Mouse (Mus musculus): ENCODE measurements around the gene Pdlim1.
"Not testable (repeated sequence)": the region's sequence is repeated elsewhere in the genome, so short reads cannot be mapped to it uniquely, and the experiment has no call there.

Pdlim1 gene

DNA sequence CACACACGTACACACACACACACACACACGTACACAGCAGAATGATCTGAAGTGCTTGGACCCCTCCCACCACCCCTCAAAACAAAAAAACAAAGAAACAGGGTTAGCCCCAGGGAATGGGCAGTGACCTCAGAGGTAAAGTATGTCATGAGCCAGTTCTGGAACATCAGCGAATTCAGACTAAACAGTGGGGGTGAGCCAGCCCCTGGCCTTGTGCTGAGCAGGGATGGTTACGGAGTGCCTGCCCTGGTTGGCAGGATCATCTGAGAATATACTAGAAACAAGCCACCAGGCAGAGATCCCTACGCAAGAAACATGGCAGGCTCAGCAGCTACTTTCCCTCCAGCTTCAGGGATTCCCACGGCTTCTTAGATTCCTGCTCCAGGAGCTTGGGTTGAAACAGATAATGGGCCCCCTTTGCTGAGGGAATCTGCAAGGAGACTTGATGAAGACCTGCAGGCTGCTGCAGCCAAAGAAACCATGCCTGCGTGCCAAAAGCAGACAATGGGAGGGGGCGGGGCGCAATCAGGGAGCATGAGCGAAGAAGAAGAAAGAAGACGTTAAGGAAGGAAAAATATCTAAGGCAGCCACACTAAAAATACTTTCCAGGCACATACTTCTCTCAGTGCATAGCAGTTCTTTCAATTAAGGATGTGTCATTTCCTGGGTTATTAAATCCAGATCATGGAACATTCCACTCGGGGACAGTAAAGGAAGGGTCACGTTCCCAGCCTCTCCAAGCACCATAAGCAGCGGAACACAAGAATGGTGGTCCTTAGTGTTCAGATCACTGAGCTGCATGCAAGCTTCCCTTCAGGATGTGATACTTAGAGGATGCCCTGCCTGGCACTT is 30.6 kb downstream of the Pdlim1 start:
- in situ Hi-C loops (cut with MseI, MboI), result no loop called here

DNA sequence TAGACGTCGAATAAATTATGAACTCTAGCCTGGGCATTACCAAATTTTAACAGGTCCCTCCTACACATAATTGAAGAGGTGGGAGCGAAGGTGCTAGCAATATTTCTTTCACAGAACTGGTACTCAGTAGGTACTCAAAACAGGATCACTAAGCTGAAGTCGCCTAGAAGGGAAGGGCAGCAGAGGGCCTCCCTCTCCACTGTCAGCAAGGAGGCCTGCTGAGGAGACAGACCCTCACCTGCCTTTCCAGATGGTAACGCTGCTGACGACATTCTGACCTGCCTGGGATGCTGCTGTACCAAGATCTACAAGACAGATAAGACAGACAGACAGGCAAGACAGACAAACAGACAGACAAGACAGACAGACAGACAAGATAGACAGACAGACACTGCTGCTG is 31.3 kb downstream of the Pdlim1 start:
- in situ Hi-C loops (cut with MseI, MboI), result no loop called here

DNA sequence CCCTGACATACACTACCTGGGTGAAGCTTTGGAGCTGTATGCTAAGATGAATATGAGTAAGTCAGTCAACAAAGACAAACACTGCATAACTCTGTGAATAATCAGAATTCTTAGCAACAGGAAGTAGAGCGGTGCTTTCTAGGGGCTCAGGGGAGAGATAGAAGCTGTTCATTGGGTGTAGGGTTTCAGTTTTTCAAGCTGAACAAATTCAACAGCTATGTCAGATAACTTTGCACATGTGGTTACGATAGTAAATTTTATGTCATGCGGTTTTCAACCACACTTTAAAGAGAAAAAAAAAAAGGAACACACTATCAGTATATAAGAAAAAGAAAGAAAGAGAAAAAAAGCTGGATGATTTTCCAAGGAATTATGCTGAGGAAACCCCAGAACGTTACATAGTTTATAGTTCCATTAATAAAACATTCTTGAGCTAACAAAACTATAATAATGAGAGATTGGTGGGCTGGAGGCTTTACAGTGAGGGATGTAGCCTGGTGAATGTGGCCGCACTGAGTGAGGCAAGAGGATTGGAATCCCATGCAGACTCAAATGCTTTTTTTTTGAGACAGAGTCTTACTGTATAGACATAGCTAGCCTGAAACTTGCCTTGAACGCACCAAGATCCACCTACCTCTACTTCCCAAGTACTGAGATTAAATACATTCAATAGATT is 33.3 kb downstream of the Pdlim1 start:
- in situ Hi-C loops (cut with MseI, MboI), result no loop called here

DNA sequence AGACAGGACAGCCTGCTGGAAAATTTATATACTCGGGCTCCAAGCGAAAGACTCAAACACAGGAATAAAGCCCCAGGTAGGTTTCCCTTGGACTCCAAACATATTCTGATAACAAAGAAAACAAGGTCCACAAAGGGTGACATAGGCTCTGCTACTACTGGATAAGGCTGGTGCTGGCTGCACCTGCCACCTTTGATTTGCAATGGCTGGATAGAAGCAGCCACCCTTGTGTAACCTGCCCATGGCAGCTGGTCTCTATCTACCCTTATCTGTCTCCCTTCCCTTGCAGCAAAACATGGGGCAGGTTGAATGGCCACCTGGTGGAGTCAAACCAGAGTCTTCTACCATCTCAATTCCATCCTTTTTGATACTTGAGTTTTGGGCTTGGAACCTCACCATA is 39.1 kb downstream of the Pdlim1 start:
- in situ Hi-C loops (cut with MseI, MboI), result no loop called here

DNA sequence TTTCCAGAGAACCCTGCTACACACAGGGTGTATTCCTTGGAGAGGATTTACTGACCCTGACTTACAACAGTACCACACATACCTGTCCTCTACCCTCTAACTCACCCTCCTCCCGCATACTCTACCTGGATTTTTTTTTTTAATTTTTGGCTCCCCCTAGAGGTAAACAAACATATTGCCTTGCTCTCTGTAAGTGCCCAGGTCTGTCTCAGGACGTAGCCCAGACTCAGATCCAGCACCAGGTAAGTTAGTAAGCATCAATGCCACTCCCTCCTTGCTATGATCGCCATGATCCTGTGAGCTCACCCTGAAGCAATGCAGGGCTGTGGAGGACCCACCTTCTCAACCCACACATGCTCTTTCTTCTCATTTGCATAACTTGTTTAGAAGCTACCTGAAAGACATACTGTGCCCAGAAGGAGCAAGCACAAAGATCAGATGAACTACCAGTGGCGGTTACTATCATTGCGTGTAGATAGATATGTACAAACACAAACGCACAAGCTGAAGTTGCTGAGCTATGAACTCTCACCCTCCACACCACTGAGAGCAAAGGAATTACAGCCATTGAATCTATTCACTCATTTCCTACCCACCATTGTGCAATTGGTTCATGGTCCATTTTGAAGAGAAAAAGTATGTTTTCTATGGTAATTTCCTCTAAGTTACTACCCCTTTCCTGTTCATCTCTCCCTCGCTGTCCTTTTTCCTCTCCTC is 39.7 kb downstream of the Pdlim1 start:
- in situ Hi-C loops (cut with MseI, MboI), result no loop called here

DNA sequence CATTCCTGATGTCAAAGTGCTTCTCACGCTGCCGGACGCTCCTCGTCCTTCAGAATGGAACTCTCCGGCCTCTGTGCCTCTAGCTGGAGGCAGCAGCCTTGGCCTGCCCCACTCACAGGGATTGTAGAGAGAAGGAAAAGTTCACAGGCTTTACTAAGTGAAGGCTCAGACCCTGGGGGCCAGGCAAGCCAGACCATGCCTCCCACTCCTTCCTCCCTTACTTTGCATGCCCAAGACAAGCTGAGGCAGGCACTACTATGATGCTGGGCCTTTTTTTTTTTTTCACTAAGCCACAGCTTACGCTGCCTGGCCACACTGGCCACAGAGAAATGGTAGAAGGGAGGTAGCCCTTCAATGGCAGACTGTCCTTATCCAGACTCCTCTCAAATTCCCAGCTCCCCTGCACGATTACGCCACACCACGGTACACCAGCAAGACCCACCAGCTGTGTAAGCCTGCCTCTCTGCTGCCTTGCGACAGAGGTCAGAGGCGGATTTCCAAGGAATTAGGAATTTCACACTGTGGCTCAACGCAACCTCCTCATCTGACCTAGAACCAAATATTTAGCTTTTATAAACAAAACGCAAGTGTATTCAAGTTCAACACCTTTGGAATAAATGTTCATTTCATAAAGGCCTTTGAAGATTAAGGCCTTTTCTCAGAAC is 40.4 kb downstream of the Pdlim1 start:
- in situ Hi-C loops (cut with MseI, MboI), result no loop called here

DNA sequence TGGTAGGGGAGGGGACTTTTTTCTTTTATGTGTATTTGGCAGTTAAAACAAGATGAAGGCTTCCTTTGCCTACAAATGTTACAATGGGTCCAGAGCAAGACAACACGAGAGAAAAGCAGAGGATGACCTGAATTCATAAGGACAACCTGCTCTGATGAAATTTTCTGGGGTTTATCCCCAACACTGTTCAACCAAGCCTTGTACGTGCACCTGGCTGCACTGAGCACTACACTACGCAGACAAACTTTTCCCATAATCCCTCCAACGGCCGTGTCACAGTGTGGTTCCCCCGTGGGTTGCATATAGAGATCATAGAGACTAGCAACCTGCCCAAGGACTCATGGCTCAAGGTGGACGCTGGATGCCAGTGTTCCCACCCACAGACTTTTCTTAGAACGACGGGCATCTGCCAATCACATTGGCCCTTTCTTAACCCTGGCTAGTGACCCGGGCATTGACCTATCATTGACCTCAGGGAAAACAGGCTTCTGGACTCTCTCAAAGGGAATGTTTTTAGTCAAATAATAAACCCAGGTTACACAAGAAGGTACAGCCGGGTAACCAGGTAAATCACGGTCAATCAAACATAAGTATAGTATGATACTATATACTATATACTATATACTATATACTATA is 45.0 kb downstream of the Pdlim1 start:
- in situ Hi-C loops (cut with MseI, MboI), result no loop called here

DNA sequence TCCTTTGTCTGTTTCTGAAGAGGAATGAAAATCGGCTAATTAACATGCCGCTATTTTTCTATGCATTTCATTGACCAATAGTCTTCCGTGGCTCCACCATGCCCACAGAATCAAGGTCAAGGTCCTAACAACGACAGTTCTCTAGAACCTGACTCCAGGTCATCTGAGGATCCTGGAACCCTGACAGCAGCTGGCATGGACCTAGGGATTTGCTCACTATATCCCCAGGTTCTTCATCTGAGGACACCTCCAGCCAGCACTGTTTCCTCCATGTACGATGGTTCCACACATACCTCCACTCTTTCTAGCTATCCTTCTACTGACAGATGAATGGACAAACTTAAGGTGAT is 45.9 kb downstream of the Pdlim1 start:
- in situ Hi-C loops (cut with MseI, MboI), result no loop called here

DNA sequence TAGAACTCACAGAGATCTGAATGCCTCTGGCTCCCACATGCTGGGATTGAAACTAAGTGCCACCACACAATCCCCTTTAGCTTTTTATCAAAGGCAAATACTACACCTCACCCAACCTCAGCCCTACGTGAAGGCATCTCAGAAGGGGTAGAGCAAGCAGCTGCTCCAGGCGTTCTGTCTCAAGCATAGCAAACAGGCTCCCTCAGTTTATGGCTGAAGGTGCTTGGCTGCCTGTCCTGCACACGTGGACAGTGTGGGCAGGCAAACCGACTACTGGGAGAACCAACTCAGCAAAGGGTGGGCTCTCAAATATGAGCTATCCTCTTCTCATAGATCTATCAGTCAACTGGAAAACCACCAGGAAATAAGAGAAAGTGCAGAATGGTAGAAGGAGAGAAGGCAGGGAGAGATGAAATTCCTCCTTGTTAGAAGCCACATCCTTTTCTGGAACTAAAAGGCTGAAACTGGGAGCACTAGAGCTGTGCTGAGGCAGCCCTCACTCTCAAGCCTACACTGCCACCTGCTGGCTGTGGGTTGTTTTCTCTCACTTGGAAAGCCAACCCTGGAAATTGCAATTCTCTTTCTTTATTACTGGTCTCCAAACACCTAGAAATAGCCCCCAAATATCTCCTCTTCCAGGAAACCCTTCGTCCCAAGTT is 46.4 kb downstream of the Pdlim1 start:
- in situ Hi-C loops (cut with MseI, MboI), result no loop called here

DNA sequence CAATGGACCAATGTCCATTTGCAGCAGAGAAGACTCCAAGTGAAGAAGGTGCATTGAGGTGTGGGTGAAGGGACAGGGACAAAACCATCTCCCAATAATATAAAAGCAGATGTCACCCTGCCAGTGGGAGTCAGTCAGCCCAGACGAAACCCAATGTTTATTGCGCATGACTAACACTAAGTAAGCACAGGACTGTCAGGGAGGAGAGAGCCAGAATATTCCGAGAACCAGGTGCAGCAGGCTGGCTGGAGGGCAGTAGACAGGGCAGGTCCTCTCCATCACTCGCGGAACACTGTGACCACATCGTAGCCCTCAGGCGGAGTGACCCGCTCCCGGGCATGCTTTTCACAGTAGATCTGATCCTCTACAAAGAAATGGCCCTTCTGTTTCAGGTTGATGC is 49.3 kb downstream of the Pdlim1 start:
- in situ Hi-C loops (cut with MseI, MboI), result not testable (repeated sequence)

DNA sequence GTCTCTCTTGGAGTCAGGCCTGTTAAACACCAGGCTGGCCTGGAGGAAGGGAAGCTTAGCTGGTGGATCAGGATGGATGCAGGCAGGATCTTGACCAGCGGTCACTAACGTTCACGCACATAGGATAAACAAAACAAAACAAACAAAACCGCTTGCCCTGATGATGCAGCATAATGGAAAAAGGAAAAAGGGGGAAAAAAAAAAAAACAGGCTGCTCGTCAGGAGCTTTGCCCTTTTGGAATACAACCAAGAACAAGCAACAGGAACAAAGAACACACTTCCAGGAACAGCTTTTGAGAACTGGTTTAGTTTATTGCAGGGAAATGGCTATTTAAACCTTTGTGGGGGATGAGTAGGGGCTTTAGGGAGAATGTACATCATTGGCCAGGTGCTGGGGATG is 50.8 kb downstream of the Pdlim1 start:
- in situ Hi-C loops (cut with MseI, MboI), result no loop called here

DNA sequence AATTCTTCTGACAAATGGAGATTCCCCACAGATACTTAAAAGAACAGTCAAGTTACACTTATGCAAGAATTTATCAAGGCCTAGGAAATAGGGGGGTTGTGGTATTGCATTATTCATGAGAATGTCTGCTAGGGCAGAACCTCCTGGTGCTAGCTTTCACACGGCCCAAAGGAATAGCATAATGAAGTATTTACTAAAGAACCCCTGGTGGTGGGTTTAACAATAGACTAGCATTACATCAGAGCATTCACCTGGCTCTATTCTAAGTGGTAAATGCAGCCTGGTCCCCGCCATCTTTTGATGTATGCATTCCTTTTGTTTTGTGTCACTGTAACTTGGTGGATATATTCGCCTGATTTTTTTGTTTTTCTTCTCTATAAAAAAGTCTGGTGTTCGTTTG is 68.7 kb downstream of the Pdlim1 start:
- in situ Hi-C loops (cut with MseI, MboI), result not testable (repeated sequence)

DNA sequence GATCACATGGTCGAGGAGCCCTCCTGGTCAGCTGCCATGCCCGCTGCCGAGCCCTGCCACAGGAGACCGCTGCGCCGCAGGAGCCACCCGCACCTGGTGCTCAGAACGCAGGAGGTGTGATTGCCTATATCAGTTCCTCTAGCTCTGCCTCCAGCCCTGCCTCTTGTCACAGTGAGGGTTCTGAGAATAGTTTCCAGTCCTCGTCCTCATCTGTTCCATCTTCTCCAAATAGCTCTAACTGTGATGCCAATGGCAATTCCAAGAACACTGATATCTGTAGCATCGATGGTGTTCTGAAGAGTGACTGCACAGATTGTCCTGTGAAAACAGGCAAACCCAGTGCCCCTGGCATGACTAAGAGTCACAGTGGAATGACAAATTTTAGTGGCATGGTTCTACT is 81.0 kb downstream of the Pdlim1 start:
- in situ Hi-C loops (cut with MseI, MboI), result no loop called here

DNA sequence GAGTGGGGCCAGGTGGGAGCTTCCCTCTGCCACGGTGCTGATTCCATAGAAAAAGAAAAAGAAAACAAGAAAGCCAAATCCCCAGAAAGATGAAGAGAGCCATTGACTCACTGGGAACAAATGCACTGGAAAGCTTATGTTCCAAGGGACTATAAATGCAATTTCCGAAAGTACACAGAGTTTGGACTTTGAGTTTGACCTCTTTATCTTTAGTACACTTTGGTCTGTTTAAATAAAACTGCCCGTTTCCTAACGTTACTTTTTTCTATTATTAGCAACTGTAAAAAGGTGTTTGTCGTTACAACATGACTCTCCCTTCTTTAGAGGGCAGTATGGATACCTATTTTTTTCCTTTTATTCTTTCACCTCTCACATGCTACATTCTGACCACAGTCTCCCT is 84.5 kb downstream of the Pdlim1 start, which contains the start of gene Cyp2c70:
Cyp2c70 (minus strand) TSS at position 174 of the 400 bp plus-strand sequence.
- in situ Hi-C loops (cut with MseI, MboI), result no loop called here

DNA sequence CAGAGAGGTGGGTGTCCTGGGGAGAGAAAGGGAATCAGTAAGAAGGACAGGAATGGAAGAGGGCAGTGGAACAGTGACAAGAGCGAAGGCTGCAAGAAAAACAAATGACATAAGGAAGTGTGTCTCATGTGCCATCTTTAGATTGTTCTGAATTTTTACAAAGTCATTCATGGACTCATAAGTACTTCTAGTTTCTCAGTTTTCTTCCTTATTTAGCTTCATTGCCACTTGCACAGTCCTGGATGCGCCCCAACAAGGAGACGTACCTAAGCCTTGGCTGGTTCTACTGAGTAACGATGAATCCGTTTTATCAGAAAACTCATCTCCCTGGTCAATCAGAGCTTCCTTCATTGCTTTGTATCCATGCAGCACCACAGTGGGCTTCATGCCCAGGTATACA is 88.0 kb downstream of the Pdlim1 start:
- in situ Hi-C loops (cut with MseI, MboI), result no loop called here

DNA sequence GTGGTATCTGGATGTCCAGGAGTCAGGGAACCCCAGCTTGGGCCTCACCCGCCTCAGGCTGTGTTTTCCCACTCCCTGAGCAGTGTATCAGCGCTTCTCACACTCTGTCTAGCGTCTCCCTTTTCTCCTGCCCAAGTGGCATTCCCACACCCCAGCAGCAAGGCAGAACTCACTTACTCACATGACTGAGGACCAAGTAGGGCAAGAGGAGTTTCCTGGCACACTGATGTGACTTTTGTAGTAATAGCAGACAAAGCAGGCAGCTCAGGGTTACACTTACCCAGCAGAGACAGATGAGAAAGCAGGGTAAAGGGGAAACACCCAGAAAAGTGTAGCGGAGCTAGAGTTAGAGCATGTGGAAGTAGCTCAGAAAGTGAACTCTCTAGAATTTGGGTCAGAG is 93.3 kb downstream of the Pdlim1 start:
- in situ Hi-C loops (cut with MseI, MboI), result no loop called here

Data from mouse trophoblast stem cell (cell line).